ENCODE assay signal across 30 mouse cellular contexts in the genomic region with DNA sequence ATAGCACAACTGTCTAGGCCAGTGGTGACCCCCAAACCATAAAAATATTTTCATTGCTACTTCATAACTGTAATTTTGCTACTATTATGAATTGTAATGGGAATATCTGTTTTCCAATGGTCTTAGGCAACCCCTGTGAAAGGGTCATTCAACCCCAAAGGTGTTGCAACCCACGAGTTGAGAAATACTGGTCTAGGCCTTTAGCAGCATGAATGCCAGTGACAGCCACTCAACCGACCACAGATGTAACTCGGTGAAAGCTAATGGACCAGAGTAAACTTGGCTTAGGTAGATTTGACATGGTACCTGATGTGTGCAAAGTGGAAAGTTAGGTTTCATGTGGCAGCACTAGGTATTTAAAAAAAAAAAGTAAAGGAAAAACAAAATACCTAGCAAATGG.
DNase-seq lines count a peak whose midpoint lies in the region; ATAC-seq and TF ChIP-seq lines count a peak whose summit lies in the region.
"Had no signal": no experiment of that assay in that cellular context is flagged by ENCODE, and none has a peak within 500 bp of the region (broad histone marks: within the 10 kb centered on the region; RNA-seq: fewer than 3 reads in every experiment).

No protein-coding gene starts in this region.

- H3K4me1 ChIP-seq in liver, postnatal 0 days (ENCODE audit: insufficient read depth), result no peaks in the 10 kb centered on the region
- no peaks in the 10 kb centered on the region for H3K4me1 ChIP-seq in liver, embryonic 12.5 days
- H3K4me1 ChIP-seq: hindbrain, embryonic 12.5 days; intestine, embryonic 15.5 days; limb, embryonic 10.5 days; limb, embryonic 15.5 days; megakaryocyte, embryonic 14.5 days; midbrain, embryonic 12.5 days; neural tube, embryonic 13.5 days had no signal

- H3K27ac ChIP-seq in liver, postnatal 0 days (ENCODE audit: low read depth), result no peak overlapping the region
- H3K27ac ChIP-seq in liver, embryonic 12.5 days, result no peak overlapping the region
- H3K27ac ChIP-seq: hindbrain, embryonic 12.5 days; hindbrain, postnatal 0 days; intestine, embryonic 15.5 days; limb, embryonic 10.5 days; limb, embryonic 15.5 days; midbrain, embryonic 12.5 days; neural tube, embryonic 13.5 days had no signal

- no peak overlapping the region for H3K4me2 ChIP-seq in liver, postnatal 0 days (ENCODE audit: low read depth, low read length)
- H3K4me2 ChIP-seq in liver, embryonic 12.5 days, result no peak overlapping the region
- H3K4me2 ChIP-seq: heart, embryonic 11.5 days; hindbrain, embryonic 12.5 days; intestine, embryonic 15.5 days; limb, embryonic 15.5 days; lung, embryonic 14.5 days; midbrain, embryonic 12.5 days; neural tube, embryonic 13.5 days had no signal

- peak; percentile 65 for DNase-seq in liver, postnatal 0 days
- peak; percentile 55 for DNase-seq in adrenal gland, postnatal 14 days
- peak; percentile 65 for DNase-seq in fibroblast of lung, adult 2 months (ENCODE audit: low read depth)
- no peak for DNase-seq in heart, adult 11 months
- DNase-seq in layer of hippocampus, adult 11-12 months (ENCODE audit: low spot score), result no peak
- DNase-seq: cerebellum, adult 11-12 months; cerebellum, postnatal 10 days; gastrocnemius, postnatal 14 days; heart, adult 18-20 months; heart, postnatal 36 days; kidney, adult 2 months; kidney, postnatal 36 days; lung, embryonic 14.5 days; lung, postnatal 14 days; thymus, postnatal 4 days had no signal

- 49% methylated on average over 3 of the region's 3 CpGs for WGBS in liver, postnatal 0 days (ENCODE audit: insufficient replicate concordance)
- WGBS in liver, embryonic 12.5 days (ENCODE audit: insufficient replicate concordance), result 61% methylated on average over 3 of the region's 3 CpGs

- H3K36me3 ChIP-seq in liver, postnatal 0 days (replicated peaks; ENCODE audit: insufficient read depth, low read length), result no peaks in the 10 kb centered on the region
- no peaks in the 10 kb centered on the region for H3K36me3 ChIP-seq in liver, embryonic 12.5 days
- H3K36me3 ChIP-seq: hindbrain, embryonic 12.5 days; intestine, embryonic 15.5 days; limb, embryonic 10.5 days; limb, embryonic 15.5 days; midbrain, embryonic 12.5 days; neural tube, embryonic 13.5 days had no signal

- no peaks in the 10 kb centered on the region for H3K27me3 ChIP-seq in liver, postnatal 0 days (ENCODE audit: insufficient read depth, low read length)
- H3K27me3 ChIP-seq in liver, embryonic 12.5 days (replicated peaks), result no peaks in the 10 kb centered on the region
- H3K27me3 ChIP-seq: CH12.LX; hindbrain, embryonic 12.5 days; intestine, embryonic 15.5 days; limb, embryonic 15.5 days; megakaryocyte, embryonic 14.5 days; midbrain, embryonic 12.5 days; neural tube, embryonic 13.5 days had no signal

- no peak for TF ChIP-seq CTCF in liver, postnatal 0 days (IDR thresholded peaks at IDR 0.05; ENCODE audit: low read depth)

- H3K4me3 ChIP-seq in liver, postnatal 0 days (ENCODE audit: low read depth, low read length), result no peak overlapping the region
- no peak overlapping the region for H3K4me3 ChIP-seq in liver, embryonic 12.5 days
- H3K4me3 ChIP-seq: erythroblast, embryonic 14.5 days; hindbrain, embryonic 12.5 days; intestine, embryonic 15.5 days; limb, embryonic 10.5 days; limb, embryonic 15.5 days; megakaryocyte, embryonic 14.5 days; midbrain, embryonic 12.5 days; myocyte; neural tube, embryonic 13.5 days had no signal

- peak; percentile 87 for ATAC-seq in liver, postnatal 0 days
- no peak for ATAC-seq in liver, embryonic 12.5 days
- ATAC-seq: activated CD4-positive, CD25-positive, alpha-beta regulatory T cell, adult 4 months; forebrain, embryonic 14.5 days; hindbrain, postnatal 0 days; intestine, embryonic 15.5 days had no signal

- H3K9ac ChIP-seq in liver, postnatal 0 days (replicated peaks), result no peak overlapping the region
- no peak overlapping the region for H3K9ac ChIP-seq in liver, embryonic 12.5 days
- H3K9ac ChIP-seq: hindbrain, embryonic 12.5 days; intestine, embryonic 15.5 days; limb, embryonic 15.5 days; lung, embryonic 14.5 days; midbrain, embryonic 12.5 days; neural tube, embryonic 13.5 days had no signal

- no peak for TF ChIP-seq EP300 in liver, postnatal 0 days (IDR thresholded peaks at IDR 0.05; ENCODE audit: low read depth)

- H3K9me3 ChIP-seq in liver, postnatal 0 days (ENCODE audit: low read length), result no peaks in the 10 kb centered on the region
- H3K9me3 ChIP-seq in liver, embryonic 12.5 days (replicated peaks), result no peaks in the 10 kb centered on the region
- H3K9me3 ChIP-seq: hindbrain, embryonic 12.5 days; intestine, embryonic 15.5 days; limb, embryonic 10.5 days; limb, embryonic 15.5 days; megakaryocyte, embryonic 14.5 days; midbrain, embryonic 12.5 days; neural tube, embryonic 13.5 days had no signal

Comparison
In these comparisons a context has a peak if more than half of its experiments do, and no peak if none do; other contexts are left out.
1. DNase-seq: peak in liver, postnatal 0 days (single experiment), adrenal gland, postnatal 14 days (single experiment) and fibroblast of lung, adult 2 months (single experiment); none in heart, adult 11 months (single experiment) and layer of hippocampus, adult 11-12 months (single experiment).